Mouse (Mus musculus) heart, adult 2 months (tissue): Measurements from ENCODE around the gene Brd3os. TPM values are rescaled to one million over a fixed set of nuclear protein-coding genes. Genes with fewer than 3 reads are reported as not detected.

Experiments
- DNase-seq, 2 experiments: peaks; one replicate each; pipeline ENCODE4 v3.0.0; 2021
- H3K27ac ChIP-seq: fragments of 200-600 bp; 2 replicates; pipeline ENCODE4 v1.8.1; 2022
- H3K27me3 ChIP-seq: fragments of 200-500 bp; 2 replicates; pipeline ENCODE4 v1.6.1; 2012; ENCODE audit warnings: mild to moderate bottlenecking, low read length, inconsistent platforms, mixed read lengths; ENCODE audit not compliant: control insufficient read depth, insufficient read depth
- H3K36me3 ChIP-seq: fragments of 200-500 bp; 2 replicates; pipeline ENCODE4 v1.6.1; 2012; ENCODE audit warnings: low read length, inconsistent platforms; ENCODE audit not compliant: control insufficient read depth, insufficient read depth
- H3K4me1 ChIP-seq: fragments of 200-500 bp; 2 replicates; pipeline ENCODE4 v1.6.1; 2011; ENCODE audit warnings: low read length; ENCODE audit not compliant: control insufficient read depth, insufficient read depth
- H3K4me3 ChIP-seq: fragments of 200-600 bp; 2 replicates; pipeline ENCODE4 v1.8.1; 2022
- H3K79me2 ChIP-seq: fragments of 200-500 bp; replicated peaks from 2 replicates; pipeline ENCODE4 v1.6.1; 2012; ENCODE audit warnings: mild to moderate bottlenecking, inconsistent platforms, low read length, moderate library complexity, mixed read lengths; ENCODE audit not compliant: control insufficient read depth, insufficient read depth
- H3K9ac ChIP-seq: fragments of 200-500 bp; 2 replicates; pipeline ENCODE4 v1.6.1; 2012; ENCODE audit warnings: low read depth, mild to moderate bottlenecking, control low read depth, inconsistent platforms, low read length, mixed read lengths
- CTCF ChIP-seq: fragments of 200-600 bp; IDR thresholded peaks from 2 replicates; pipeline ENCODE4 v1.8.1; 2022; ENCODE audit warnings: antibody characterized with exemption, mild to moderate bottlenecking, moderate library complexity
- EP300 ChIP-seq: fragments of 200-500 bp; IDR thresholded peaks from 2 replicates; pipeline ENCODE4 v1.6.1; 2011; ENCODE audit warnings: low read depth, low read length, control low read depth; ENCODE audit not compliant: insufficient read depth
- POLR2A ChIP-seq: fragments of 200-500 bp; IDR thresholded peaks from 2 replicates; pipeline ENCODE4 v1.6.1; 2011; ENCODE audit warnings: mild to moderate bottlenecking, low read depth, low read length, control low read depth; ENCODE audit not compliant: insufficient read depth
- WGBS: fragments of 180-500 bp; shearing (Covaris S2); methylation state at CpG from one replicate; pipeline ENCODE4 v1.1.7; 2018; 5-methylcytosine and 5-hydroxymethylcytosine counted together
- intact Hi-C: fragments of 180-260 bp; cut with DNase I; formaldehyde crosslinking; loops from one replicate; pipeline ENCODE4 v1.15.1; 2025
- polyA plus RNA-seq: library from polyadenylated mRNA; depleted of rRNA; stranded (reverse); fragments of >200 nt; gene quantifications from 2 replicates; pipeline ENCODE4 v1.2.3, GENCODE M21; 2012
- total RNA-seq, 2 experiments: library from RNA; stranded (reverse); gene quantifications; 2 replicates each; pipeline ENCODE4 v1.2.3; 2021

Brd3os gene
- total and polyA plus RNA-seq, 3 experiments = 0.65 to 3.9 (median 0.98) TPM

- Histone ChIP-seq H3K27ac (peak overlapping the region; percentile 70), H3K4me1 (peaks cover 33% of the 10 kb centered on the region), H3K27me3 (no peaks in the 10 kb centered on the region), H3K36me3 (no peaks in the 10 kb centered on the region), H3K9ac (no peak overlapping the region), H3K79me2 (0 out of 2 replicates have a peak, but pooled peaks cover 2% of the 10 kb centered on the region), H3K4me3 (no peak overlapping the region)
- intact Hi-C loops = no loop called here
- WGBS = 22% methylated on average over 3 of the region's 3 CpGs
- peak in 1 of 2 experiments; percentile 69 for DNase-seq
- TF ChIP-seq CTCF = no peak
- 0 out of 2 replicates have a peak, but pooled peaks have one; percentile 31 for TF ChIP-seq EP300
Observed at GRCm38 (mm10) chr2:27416425-27416824, 25.7 kb upstream of the Brd3os start.

GRCm38 (mm10) chr2:27417648-27418153, 24.4 kb upstream of the Brd3os start:
- peak overlapping the region; percentile 61 for H3K27ac ChIP-seq
- no peak overlapping the region for H3K9ac ChIP-seq
- H3K79me2 ChIP-seq = 0 out of 2 replicates have a peak, but pooled peaks cover 2% of the 10 kb centered on the region
- 31% methylated on average over 5 of the region's 5 CpGs for WGBS
- H3K4me3 ChIP-seq = no peak overlapping the region
- no peaks in the 10 kb centered on the region for H3K36me3 ChIP-seq
- no peak for DNase-seq
- intact Hi-C loops = no loop called here
- no peak for TF ChIP-seq POLR2A
- TF ChIP-seq CTCF = no peak
- no peak for TF ChIP-seq EP300
- no peaks in the 10 kb centered on the region for H3K27me3 ChIP-seq
- H3K4me1 ChIP-seq = peaks cover 33% of the 10 kb centered on the region

GRCm38 (mm10) chr2:27418577-27419070, 23.5 kb upstream of the Brd3os start:
- intact Hi-C loops = no loop called here
- H3K9ac ChIP-seq = no peak overlapping the region
- peaks cover 33% of the 10 kb centered on the region for H3K4me1 ChIP-seq
- WGBS = 8% methylated on average over 6 of the region's 6 CpGs
- H3K27me3 ChIP-seq = no peaks in the 10 kb centered on the region
- peak in 1 of 2 experiments; percentile 57 for DNase-seq
- 0 out of 2 replicates have a peak, but pooled peaks cover 2% of the 10 kb centered on the region for H3K79me2 ChIP-seq
- H3K4me3 ChIP-seq = no peak overlapping the region
- peak overlapping the region; percentile 61 for H3K27ac ChIP-seq
- H3K36me3 ChIP-seq = no peaks in the 10 kb centered on the region
- TF ChIP-seq EP300 = no peak
- TF ChIP-seq POLR2A = no peak
- no peak for TF ChIP-seq CTCF

- Histone ChIP-seq H3K27me3 (no peaks in the 10 kb centered on the region), H3K27ac (peak overlapping the region; percentile 33; the same call in 1 of the 2 replicates), H3K36me3 (no peaks in the 10 kb centered on the region), H3K9ac (no peak overlapping the region), H3K79me2 (no peaks in the 10 kb centered on the region), H3K4me1 (peaks cover 24% of the 10 kb centered on the region), H3K4me3 (no peak overlapping the region)
- TF ChIP-seq POLR2A (no peak), CTCF (no peak), EP300 (peak; percentile 71; the same call in 1 of the 2 replicates)
- DNase-seq = peak; percentile 57 to 70
- intact Hi-C loops = no loop called here
- 33% methylated on average over 20 of the region's 20 CpGs for WGBS
Observed at GRCm38 (mm10) chr2:27421293-27422068, 20.6 kb upstream of the Brd3os start.

- peaks cover 10% of the 10 kb centered on the region for H3K4me1 ChIP-seq
- intact Hi-C loops = no loop called here
- peak; percentile 42 to 52 for DNase-seq
- no peak for TF ChIP-seq CTCF
- no peak overlapping the region for H3K4me3 ChIP-seq
- H3K9ac ChIP-seq = no peak overlapping the region
- no peak overlapping the region for H3K27ac ChIP-seq
- no peaks in the 10 kb centered on the region for H3K79me2 ChIP-seq
- H3K27me3 ChIP-seq = no peaks in the 10 kb centered on the region
- no peaks in the 10 kb centered on the region for H3K36me3 ChIP-seq
- WGBS = 65% methylated on average over 7 of the region's 7 CpGs
Observed at GRCm38 (mm10) chr2:27423596-27423995, 18.5 kb upstream of the Brd3os start.

- intact Hi-C loops = no loop called here
- H3K36me3 ChIP-seq = no peaks in the 10 kb centered on the region
- peak overlapping the region; percentile 52; the same call in 1 of the 2 replicates for H3K27ac ChIP-seq
- H3K4me1 ChIP-seq = peaks cover 7% of the 10 kb centered on the region
- DNase-seq = peak; percentile 42 to 45
- H3K9ac ChIP-seq = peak overlapping the region; percentile 88
- H3K27me3 ChIP-seq = no peaks in the 10 kb centered on the region
- WGBS = 19% methylated on average over 20 of the region's 20 CpGs
- TF ChIP-seq POLR2A (no peak), CTCF (no peak), EP300 (no peak)
- peak overlapping the region; percentile 73 for H3K4me3 ChIP-seq
- H3K79me2 ChIP-seq = no peaks in the 10 kb centered on the region
Observed at GRCm38 (mm10) chr2:27425161-27425611, 16.9 kb upstream of the Brd3os start.
